Mouse (Mus musculus): ENCODE data around the gene Gm10337. TPM values are rescaled to one million over a fixed set of nuclear protein-coding genes. Genes with fewer than 3 reads are reported as not detected.
A peak's percentile ranks its signal among the peaks of the same experiment; 100 is the strongest.

Gm10337 gene
- polyA plus RNA-seq, 1 experiment from 2014 or later, result not detected

- no peak for DNase-seq (ENCODE audit: low spot score)
- H3K27ac ChIP-seq (ENCODE audit: low read length), result no peak overlapping the region
- peak overlapping the region; percentile 51; the same call in 1 of the 2 replicates for H3K4me2 ChIP-seq (replicated peaks; ENCODE audit: low read depth, low read length)
- H3K36me3 ChIP-seq (ENCODE audit: insufficient read depth, low read length), result no peaks in the 10 kb centered on the region
- 75% methylated on average over 12 of the region's 12 CpGs for WGBS
- no peak overlapping the region for H3K4me3 ChIP-seq (ENCODE audit: low read depth, low read length)
- H3K9me3 ChIP-seq (ENCODE audit: low read length), result no peaks in the 10 kb centered on the region
- ATAC-seq, result no peak
- no peak overlapping the region for H3K9ac ChIP-seq (replicated peaks; ENCODE audit: low read depth)
- TF ChIP-seq EP300 (IDR thresholded peaks at IDR 0.05) (no peak), CTCF (IDR thresholded peaks at IDR 0.05) (no peak)
- H3K27me3 ChIP-seq (replicated peaks; ENCODE audit: insufficient read depth, low read length), result no peaks in the 10 kb centered on the region
- no peaks in the 10 kb centered on the region for H3K4me1 ChIP-seq (ENCODE audit: insufficient read depth, low read depth, low read length)
Measured at GRCm38 (mm10) chr15:102460409-102460808, 43.1 kb upstream of the Gm10337 start.

GRCm38 (mm10) chr15:102460971-102461370, 42.6 kb upstream of the Gm10337 start:
- DNase-seq (ENCODE audit: low spot score) (no peak), ATAC-seq (no peak)
- no peaks in the 10 kb centered on the region for H3K27me3 ChIP-seq (replicated peaks; ENCODE audit: insufficient read depth, low read length)
- no peak overlapping the region; the same call in 1 of the 2 replicates for H3K4me2 ChIP-seq (replicated peaks; ENCODE audit: low read depth, low read length)
- H3K36me3 ChIP-seq (ENCODE audit: insufficient read depth, low read length), result no peaks in the 10 kb centered on the region
- H3K4me1 ChIP-seq (ENCODE audit: insufficient read depth, low read depth, low read length), result no peaks in the 10 kb centered on the region
- H3K9ac ChIP-seq (replicated peaks; ENCODE audit: low read depth), result no peak overlapping the region
- no peak overlapping the region for H3K4me3 ChIP-seq (ENCODE audit: low read depth, low read length)
- TF ChIP-seq CTCF (IDR thresholded peaks at IDR 0.05), result no peak
- no peak for TF ChIP-seq EP300 (IDR thresholded peaks at IDR 0.05)
- no peak overlapping the region for H3K27ac ChIP-seq (ENCODE audit: low read length)
- no peaks in the 10 kb centered on the region for H3K9me3 ChIP-seq (ENCODE audit: low read length)
- WGBS, result 50% methylated on average over 4 of the region's 4 CpGs

GRCm38 (mm10) chr15:102461430-102462075, 42.0 kb upstream of the Gm10337 start:
- H3K9ac ChIP-seq (replicated peaks; ENCODE audit: low read depth), result no peak overlapping the region
- no peaks in the 10 kb centered on the region for H3K27me3 ChIP-seq (replicated peaks; ENCODE audit: insufficient read depth, low read length)
- DNase-seq (ENCODE audit: low spot score) (no peak), ATAC-seq (no peak)
- no peak overlapping the region for H3K27ac ChIP-seq (ENCODE audit: low read length)
- TF ChIP-seq CTCF (IDR thresholded peaks at IDR 0.05) (no peak), EP300 (IDR thresholded peaks at IDR 0.05) (no peak)
- H3K36me3 ChIP-seq (ENCODE audit: insufficient read depth, low read length), result no peaks in the 10 kb centered on the region
- no peaks in the 10 kb centered on the region for H3K4me1 ChIP-seq (ENCODE audit: insufficient read depth, low read depth, low read length)
- no peak overlapping the region for H3K4me2 ChIP-seq (replicated peaks; ENCODE audit: low read depth, low read length)
- no peak overlapping the region for H3K4me3 ChIP-seq (ENCODE audit: low read depth, low read length)
- no peaks in the 10 kb centered on the region for H3K9me3 ChIP-seq (ENCODE audit: low read length)
- 75% methylated on average over 9 of the region's 9 CpGs for WGBS

GRCm38 (mm10) chr15:102463666-102464065, 39.9 kb upstream of the Gm10337 start:
- Histone ChIP-seq H3K9me3 (ENCODE audit: low read length) (no peaks in the 10 kb centered on the region), H3K27me3 (replicated peaks; ENCODE audit: insufficient read depth, low read length) (no peaks in the 10 kb centered on the region), H3K4me2 (replicated peaks; ENCODE audit: low read depth, low read length) (no peak overlapping the region), H3K4me3 (ENCODE audit: low read depth, low read length) (no peak overlapping the region), H3K9ac (replicated peaks; ENCODE audit: low read depth) (no peak overlapping the region), H3K27ac (ENCODE audit: low read length) (no peak overlapping the region), H3K4me1 (ENCODE audit: insufficient read depth, low read depth, low read length) (no peaks in the 10 kb centered on the region), H3K36me3 (ENCODE audit: insufficient read depth, low read length) (no peaks in the 10 kb centered on the region)
- no peak for DNase-seq (ENCODE audit: low spot score)
- TF ChIP-seq CTCF (IDR thresholded peaks at IDR 0.05) (peak; percentile 67), EP300 (IDR thresholded peaks at IDR 0.05) (no peak)
- no peak for ATAC-seq

- no peak overlapping the region for H3K4me2 ChIP-seq (replicated peaks; ENCODE audit: low read depth, low read length)
- no peaks in the 10 kb centered on the region for H3K36me3 ChIP-seq (ENCODE audit: insufficient read depth, low read length)
- no peak for ATAC-seq
- no peaks in the 10 kb centered on the region for H3K9me3 ChIP-seq (ENCODE audit: low read length)
- H3K4me1 ChIP-seq (ENCODE audit: insufficient read depth, low read depth, low read length), result peaks cover 3% of the 10 kb centered on the region; the same call in 1 of the 2 replicates
- no peak overlapping the region for H3K9ac ChIP-seq (replicated peaks; ENCODE audit: low read depth)
- H3K27ac ChIP-seq (ENCODE audit: low read length), result no peak overlapping the region
- no peak for DNase-seq (ENCODE audit: low spot score)
- no peak overlapping the region for H3K4me3 ChIP-seq (ENCODE audit: low read depth, low read length)
- TF ChIP-seq EP300 (IDR thresholded peaks at IDR 0.05), result no peak
- no peak for TF ChIP-seq CTCF (IDR thresholded peaks at IDR 0.05)
- WGBS, result 98% methylated on average over 9 of the region's 9 CpGs
- no peaks in the 10 kb centered on the region for H3K27me3 ChIP-seq (replicated peaks; ENCODE audit: insufficient read depth, low read length)
Measured at GRCm38 (mm10) chr15:102468675-102469370, 34.7 kb upstream of the Gm10337 start.

- H3K36me3 ChIP-seq (ENCODE audit: insufficient read depth, low read length), result peaks cover 10% of the 10 kb centered on the region; the same call in 1 of the 2 replicates
- WGBS, result under 1% methylated on average over 34 of the region's 40 CpGs
- H3K27ac ChIP-seq (ENCODE audit: low read length), result peak within 1 kb of the TSS; percentile 97
- peak within 1 kb of the TSS; percentile 97 for H3K9ac ChIP-seq (replicated peaks; ENCODE audit: low read depth)
- no peaks in the 10 kb centered on the region for H3K9me3 ChIP-seq (ENCODE audit: low read length)
- TF ChIP-seq EP300 (IDR thresholded peaks at IDR 0.05), result no peak
- peak; percentile 89 for TF ChIP-seq CTCF (IDR thresholded peaks at IDR 0.05)
- DNase-seq (ENCODE audit: low spot score), result peak; percentile 99
- ATAC-seq, result peak; percentile 99
- peaks cover 3% of the 10 kb centered on the region; the same call in 1 of the 2 replicates for H3K4me1 ChIP-seq (ENCODE audit: insufficient read depth, low read depth, low read length)
- H3K27me3 ChIP-seq (replicated peaks; ENCODE audit: insufficient read depth, low read length), result no peaks in the 10 kb centered on the region
- peak within 1 kb of the TSS; percentile 48 for H3K4me2 ChIP-seq (replicated peaks; ENCODE audit: low read depth, low read length)
- peak within 1 kb of the TSS; percentile 86 for H3K4me3 ChIP-seq (ENCODE audit: low read depth, low read length)
Measured at GRCm38 (mm10) chr15:102470183-102470604, 33.3 kb upstream of the Gm10337 start, which contains the start of gene Pcbp2. Gene Pcbp2, plus strand, starts transcription at chr15:102470539.
